Mouse (Mus musculus): ENCODE data around the gene Dnm3. TPM values are rescaled to one million over a fixed set of nuclear protein-coding genes. Genes with fewer than 3 reads are reported as not detected.

Gene Dnm3
- polyA plus RNA-seq, 1 experiment from 2014 or later: 6.9 TPM

DNA sequence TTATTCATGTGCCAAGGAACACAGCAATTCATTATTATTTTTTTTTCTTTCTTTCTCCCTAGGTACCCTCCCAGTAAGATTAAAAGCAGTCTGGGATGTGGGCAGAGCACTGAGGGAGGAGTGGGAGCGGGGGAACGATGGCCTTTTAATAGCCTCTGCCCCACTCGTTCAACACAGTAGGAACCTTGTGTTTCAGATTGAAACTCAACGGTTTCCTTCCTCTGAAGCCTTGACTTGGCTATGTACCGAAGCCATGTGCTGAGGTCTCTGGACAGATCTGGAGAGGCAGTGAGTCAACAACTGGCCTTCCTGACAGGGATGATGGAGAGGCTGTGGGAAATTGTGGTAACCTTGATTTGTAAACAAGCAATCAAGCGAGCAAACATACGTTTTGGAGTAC, 438.0 kb downstream of the Dnm3 start:
- 56% methylated on average over 7 of the region's 7 CpGs for WGBS
- Histone ChIP-seq H3K36me3 (ENCODE audit: control insufficient read depth, insufficient read depth, low read length) (no peaks in the 10 kb centered on the region), H3K9me3 (ENCODE audit: control insufficient read depth, low read length) (no peaks in the 10 kb centered on the region), H3K9ac (ENCODE audit: low read length) (no peak overlapping the region), H3K4me1 (replicated peaks; ENCODE audit: control insufficient read depth, insufficient read depth, low read length) (peaks cover 57% of the 10 kb centered on the region), H3K4me2 (ENCODE audit: low read length) (no peak overlapping the region), H3K27me3 (replicated peaks; ENCODE audit: control insufficient read depth, insufficient read depth, low read length) (no peaks in the 10 kb centered on the region), H3K27ac (ENCODE audit: low read depth) (peak overlapping the region; percentile 48), H3K4me3 (ENCODE audit: low read depth, low read length) (no peak overlapping the region)
- DNase-seq (ENCODE audit: low spot score): no peak
- no peak for ATAC-seq (replicated peaks; ENCODE audit: low FRiP score, low TSS enrichment, low read depth)

DNA sequence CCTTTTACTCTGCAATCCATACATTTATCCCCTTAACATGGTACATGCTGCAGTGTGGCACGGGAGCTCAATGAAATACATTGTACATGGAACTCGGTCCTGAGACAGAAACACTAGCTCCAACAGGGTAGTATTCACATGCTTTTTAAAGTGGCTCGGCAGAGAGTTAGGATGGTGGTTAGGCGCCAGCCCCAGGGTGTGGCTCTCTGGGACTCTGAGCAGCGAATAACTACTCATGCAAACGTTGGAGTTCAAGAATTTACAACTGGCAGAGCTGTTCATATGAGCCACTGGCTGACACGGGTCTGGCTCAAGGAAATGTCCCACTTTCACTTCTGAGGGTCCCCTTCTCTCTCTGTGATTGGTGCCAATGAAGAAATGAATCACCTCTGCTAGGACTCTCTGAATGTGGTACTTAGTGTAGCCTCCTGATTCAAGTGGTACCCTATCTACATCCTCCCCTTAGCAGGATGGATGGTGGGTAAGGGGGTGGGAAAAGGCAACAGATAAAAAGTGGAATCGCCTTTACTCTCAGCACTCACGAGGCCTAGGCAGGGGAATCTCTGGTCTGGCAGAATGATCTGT, 438.7 kb downstream of the Dnm3 start:
- 0 out of 2 replicates have a peak, but pooled peaks have one; percentile 22 for ATAC-seq (replicated peaks; ENCODE audit: low FRiP score, low TSS enrichment, low read depth)
- Histone ChIP-seq H3K36me3 (ENCODE audit: control insufficient read depth, insufficient read depth, low read length) (no peaks in the 10 kb centered on the region), H3K9me3 (ENCODE audit: control insufficient read depth, low read length) (no peaks in the 10 kb centered on the region), H3K9ac (ENCODE audit: low read length) (no peak overlapping the region), H3K4me3 (ENCODE audit: low read depth, low read length) (no peak overlapping the region), H3K27me3 (replicated peaks; ENCODE audit: control insufficient read depth, insufficient read depth, low read length) (no peaks in the 10 kb centered on the region), H3K4me2 (ENCODE audit: low read length) (no peak overlapping the region), H3K4me1 (replicated peaks; ENCODE audit: control insufficient read depth, insufficient read depth, low read length) (peaks cover 50% of the 10 kb centered on the region), H3K27ac (ENCODE audit: low read depth) (peak overlapping the region; percentile 54)
- WGBS: 55% methylated on average over 9 of the region's 9 CpGs
- no peak for DNase-seq (ENCODE audit: low spot score)

DNA sequence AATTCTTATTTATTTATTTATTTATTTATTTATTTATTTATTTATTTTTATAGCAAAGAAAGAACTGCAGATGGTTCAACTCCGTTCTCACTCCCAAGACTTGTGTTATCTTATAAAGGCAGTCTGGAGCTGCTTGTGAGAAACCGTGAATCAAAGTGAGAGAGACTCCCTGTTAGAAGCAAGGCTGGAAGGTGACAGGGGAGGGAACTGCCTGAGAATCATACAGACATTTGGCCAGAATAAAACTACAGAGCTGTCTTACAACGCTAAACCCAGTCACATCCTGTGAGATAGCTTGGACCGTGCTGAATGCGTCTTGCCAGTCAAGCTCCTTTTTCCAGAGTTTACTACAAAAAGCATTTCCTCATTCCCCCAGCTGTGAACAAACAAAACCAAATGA, 439.4 kb downstream of the Dnm3 start:
- Histone ChIP-seq H3K27me3 (replicated peaks; ENCODE audit: control insufficient read depth, insufficient read depth, low read length) (no peaks in the 10 kb centered on the region), H3K4me3 (ENCODE audit: low read depth, low read length) (no peak overlapping the region), H3K4me1 (replicated peaks; ENCODE audit: control insufficient read depth, insufficient read depth, low read length) (peaks cover 44% of the 10 kb centered on the region), H3K9ac (ENCODE audit: low read length) (no peak overlapping the region), H3K9me3 (ENCODE audit: control insufficient read depth, low read length) (no peaks in the 10 kb centered on the region), H3K36me3 (ENCODE audit: control insufficient read depth, insufficient read depth, low read length) (no peaks in the 10 kb centered on the region), H3K27ac (ENCODE audit: low read depth) (peak overlapping the region; percentile 54), H3K4me2 (ENCODE audit: low read length) (no peak overlapping the region)
- ATAC-seq (replicated peaks; ENCODE audit: low FRiP score, low TSS enrichment, low read depth): no peak; the same call in 1 of the 2 replicates
- DNase-seq (ENCODE audit: low spot score): no peak
- 56% methylated on average over 5 of the region's 5 CpGs for WGBS

DNA sequence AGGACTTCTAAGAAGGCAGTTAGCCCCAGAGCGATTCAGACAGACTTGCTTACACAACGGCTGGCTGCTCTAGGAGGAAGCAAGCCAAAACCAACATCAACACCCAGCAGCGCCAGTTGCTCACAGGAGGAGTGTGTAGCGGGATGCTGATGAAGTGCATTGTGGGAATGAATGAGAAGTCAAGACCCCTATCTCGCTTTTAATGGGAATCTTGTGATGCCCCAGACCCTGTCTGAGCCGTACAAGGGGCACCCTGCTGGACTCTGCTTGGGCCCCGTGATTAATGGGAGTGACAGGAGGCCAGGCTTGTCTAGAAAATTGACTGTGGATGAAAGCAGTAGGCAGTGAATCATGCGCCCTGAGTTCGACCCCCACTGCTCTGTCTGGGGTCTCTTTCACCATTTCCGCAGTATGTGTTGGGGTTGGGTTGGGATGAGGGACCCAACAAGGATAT, 439.8 kb downstream of the Dnm3 start:
- WGBS: 60% methylated on average over 10 of the region's 10 CpGs
- no peak overlapping the region for H3K4me2 ChIP-seq (ENCODE audit: low read length)
- H3K9me3 ChIP-seq (ENCODE audit: control insufficient read depth, low read length): no peaks in the 10 kb centered on the region
- peaks cover 44% of the 10 kb centered on the region for H3K4me1 ChIP-seq (replicated peaks; ENCODE audit: control insufficient read depth, insufficient read depth, low read length)
- H3K27me3 ChIP-seq (replicated peaks; ENCODE audit: control insufficient read depth, insufficient read depth, low read length): no peaks in the 10 kb centered on the region
- DNase-seq (ENCODE audit: low spot score) (no peak), ATAC-seq (replicated peaks; ENCODE audit: low FRiP score, low TSS enrichment, low read depth) (no peak; the same call in 1 of the 2 replicates)
- no peaks in the 10 kb centered on the region for H3K36me3 ChIP-seq (ENCODE audit: control insufficient read depth, insufficient read depth, low read length)
- H3K27ac ChIP-seq (ENCODE audit: low read depth): peak overlapping the region; percentile 72
- H3K4me3 ChIP-seq (ENCODE audit: low read depth, low read length): no peak overlapping the region
- H3K9ac ChIP-seq (ENCODE audit: low read length): no peak overlapping the region

DNA sequence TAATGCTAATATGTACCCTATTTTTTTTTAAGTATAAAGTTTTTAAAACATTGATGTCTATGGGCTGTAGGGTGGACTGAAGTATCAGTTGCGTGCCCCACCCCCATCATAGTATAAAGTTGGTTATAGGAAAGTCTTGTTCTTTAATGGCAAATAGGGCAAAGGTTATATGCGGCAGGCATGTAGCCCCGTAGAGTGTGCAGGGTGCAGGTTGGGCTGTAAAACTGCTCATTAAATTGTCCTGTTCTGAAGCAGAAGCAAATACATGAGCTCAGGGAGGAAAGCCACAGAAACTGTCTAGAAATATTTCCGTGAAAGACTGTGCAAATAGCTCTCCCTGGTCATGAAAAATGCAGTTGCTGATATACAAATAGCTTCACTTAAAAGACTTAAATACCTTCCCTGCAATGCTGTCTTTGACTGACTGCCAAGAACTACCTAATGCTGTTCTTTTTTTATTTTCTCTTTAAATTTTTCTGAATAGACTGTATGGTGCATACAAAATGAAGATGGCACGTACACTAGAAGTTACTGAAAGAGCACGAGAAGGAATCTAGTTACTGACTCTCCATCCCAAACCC, 440.6 kb downstream of the Dnm3 start:
- no peak overlapping the region for H3K4me2 ChIP-seq (ENCODE audit: low read length)
- H3K36me3 ChIP-seq (ENCODE audit: control insufficient read depth, insufficient read depth, low read length): no peaks in the 10 kb centered on the region
- H3K9ac ChIP-seq (ENCODE audit: low read length): no peak overlapping the region
- DNase-seq (ENCODE audit: low spot score) (no peak), ATAC-seq (replicated peaks; ENCODE audit: low FRiP score, low TSS enrichment, low read depth) (peak; percentile 64)
- H3K4me3 ChIP-seq (ENCODE audit: low read depth, low read length): no peak overlapping the region
- no peaks in the 10 kb centered on the region for H3K9me3 ChIP-seq (ENCODE audit: control insufficient read depth, low read length)
- peaks cover 44% of the 10 kb centered on the region for H3K4me1 ChIP-seq (replicated peaks; ENCODE audit: control insufficient read depth, insufficient read depth, low read length)
- no peaks in the 10 kb centered on the region for H3K27me3 ChIP-seq (replicated peaks; ENCODE audit: control insufficient read depth, insufficient read depth, low read length)
- peak overlapping the region; percentile 72 for H3K27ac ChIP-seq (ENCODE audit: low read depth)
- WGBS: 50% methylated on average over 6 of the region's 6 CpGs

DNA sequence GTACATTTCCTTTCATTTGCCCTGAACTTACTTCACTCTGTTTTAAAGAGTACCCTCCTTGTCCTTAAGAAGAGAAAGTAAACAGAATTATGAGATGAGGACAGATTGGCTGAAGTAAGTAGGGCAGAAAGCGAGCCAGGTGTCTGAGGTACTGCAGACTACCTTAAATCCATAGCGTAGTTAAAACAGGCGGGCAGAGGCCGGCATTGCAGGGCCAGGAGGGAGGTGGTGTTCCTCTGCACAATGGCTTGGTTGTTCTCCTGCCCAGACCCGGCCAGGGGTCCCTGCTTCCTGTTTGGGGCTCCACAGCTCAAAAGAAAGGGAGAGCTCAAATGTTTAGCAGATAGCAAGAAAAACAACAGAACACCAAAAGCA, 441.4 kb downstream of the Dnm3 start:
- Histone ChIP-seq H3K4me2 (ENCODE audit: low read length) (no peak overlapping the region), H3K9me3 (ENCODE audit: control insufficient read depth, low read length) (no peaks in the 10 kb centered on the region), H3K9ac (ENCODE audit: low read length) (0 out of 2 replicates have a peak overlapping the region, but pooled peaks have one; percentile 5), H3K4me1 (replicated peaks; ENCODE audit: control insufficient read depth, insufficient read depth, low read length) (peaks cover 44% of the 10 kb centered on the region), H3K4me3 (ENCODE audit: low read depth, low read length) (no peak overlapping the region), H3K27me3 (replicated peaks; ENCODE audit: control insufficient read depth, insufficient read depth, low read length) (no peaks in the 10 kb centered on the region), H3K36me3 (ENCODE audit: control insufficient read depth, insufficient read depth, low read length) (no peaks in the 10 kb centered on the region), H3K27ac (ENCODE audit: low read depth) (peak overlapping the region; percentile 60)
- DNase-seq (ENCODE audit: low spot score): no peak
- WGBS: 13% methylated on average over 5 of the region's 5 CpGs
- ATAC-seq (replicated peaks; ENCODE audit: low FRiP score, low TSS enrichment, low read depth): 0 out of 2 replicates have a peak, but pooled peaks have one; percentile 24

DNA sequence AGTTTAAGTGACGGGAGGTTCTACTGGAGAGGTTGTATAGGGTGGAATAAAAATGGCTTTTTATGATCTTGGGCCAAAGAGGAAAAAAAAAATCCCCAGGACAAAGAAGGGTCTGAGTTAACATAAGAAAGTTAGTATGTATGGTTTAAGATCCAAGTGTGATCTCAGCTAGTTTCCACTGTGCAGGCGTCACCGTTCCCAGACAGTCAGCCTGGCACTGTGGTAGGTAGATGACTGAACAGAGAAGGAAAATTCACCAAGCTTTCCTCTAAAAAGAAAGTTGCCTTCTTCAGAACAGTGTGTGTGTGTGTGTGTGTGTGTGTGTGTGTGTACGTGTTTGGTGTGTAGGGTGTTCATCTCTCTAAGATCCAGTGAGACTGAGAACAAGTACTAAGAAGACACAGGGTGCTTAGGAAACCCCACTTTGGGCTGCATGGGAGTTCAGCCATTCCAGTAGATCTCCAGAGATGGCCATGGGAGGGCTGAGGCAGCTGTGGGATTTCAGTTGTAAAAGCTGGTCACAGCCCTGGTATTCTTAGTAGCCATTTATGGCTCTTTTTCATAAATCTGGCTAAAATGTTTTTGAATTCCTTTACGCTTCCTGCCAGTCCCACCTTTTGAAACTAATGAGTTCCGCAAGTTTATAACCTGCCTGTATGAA, 441.9 kb downstream of the Dnm3 start:
- 72% methylated on average over 6 of the region's 6 CpGs for WGBS
- Histone ChIP-seq H3K4me2 (ENCODE audit: low read length) (no peak overlapping the region), H3K4me1 (replicated peaks; ENCODE audit: control insufficient read depth, insufficient read depth, low read length) (peaks cover 42% of the 10 kb centered on the region), H3K4me3 (ENCODE audit: low read depth, low read length) (no peak overlapping the region), H3K9me3 (ENCODE audit: control insufficient read depth, low read length) (no peaks in the 10 kb centered on the region), H3K36me3 (ENCODE audit: control insufficient read depth, insufficient read depth, low read length) (no peaks in the 10 kb centered on the region), H3K9ac (ENCODE audit: low read length) (0 out of 2 replicates have a peak overlapping the region, but pooled peaks have one; percentile 5), H3K27me3 (replicated peaks; ENCODE audit: control insufficient read depth, insufficient read depth, low read length) (no peaks in the 10 kb centered on the region), H3K27ac (ENCODE audit: low read depth) (peak overlapping the region; percentile 60)
- no peak for ATAC-seq (replicated peaks; ENCODE audit: low FRiP score, low TSS enrichment, low read depth)
- no peak for DNase-seq (ENCODE audit: low spot score)

DNA sequence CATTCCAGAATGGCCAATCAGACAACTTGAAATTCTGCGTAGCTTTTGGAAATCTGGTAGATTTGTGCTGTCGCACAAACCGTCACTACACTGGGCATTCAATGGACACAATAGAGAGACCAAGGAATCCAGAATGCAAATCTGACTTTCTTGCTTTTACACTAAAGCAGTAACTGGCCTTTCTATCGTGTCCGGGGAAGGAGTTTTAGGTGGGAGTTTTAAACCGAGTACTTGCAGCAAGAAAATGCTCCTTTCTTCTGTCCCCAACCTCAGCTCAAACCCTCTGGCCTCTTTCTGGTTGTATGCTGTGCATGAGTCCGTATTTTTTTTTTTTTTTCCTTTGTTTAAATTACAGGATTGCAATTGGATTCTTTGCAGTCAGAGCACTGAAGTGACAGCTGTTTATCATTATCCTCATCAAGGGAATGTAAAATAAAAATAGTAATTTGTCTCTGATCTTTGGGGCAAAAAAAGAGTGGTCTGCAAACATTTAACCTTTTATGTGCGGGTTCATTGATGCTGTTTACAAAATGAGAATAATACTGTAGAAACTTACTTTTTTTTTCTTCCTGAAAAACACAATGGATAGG, 454.1 kb downstream of the Dnm3 start:
- peak; percentile 52 for DNase-seq (ENCODE audit: low spot score)
- 55% methylated on average over 8 of the region's 8 CpGs for WGBS

More for the DNA sequence above, 454.1 kb downstream of the Dnm3 start:
- no peaks in the 10 kb centered on the region for H3K9me3 ChIP-seq (ENCODE audit: control insufficient read depth, low read length)
- ATAC-seq (replicated peaks; ENCODE audit: low FRiP score, low TSS enrichment, low read depth): no peak
- H3K27me3 ChIP-seq (replicated peaks; ENCODE audit: control insufficient read depth, insufficient read depth, low read length): no peaks in the 10 kb centered on the region
- H3K4me3 ChIP-seq (ENCODE audit: low read depth, low read length): no peak overlapping the region
- peaks cover 24% of the 10 kb centered on the region for H3K4me1 ChIP-seq (replicated peaks; ENCODE audit: control insufficient read depth, insufficient read depth, low read length)
- H3K27ac ChIP-seq (ENCODE audit: low read depth): 0 out of 2 replicates have a peak overlapping the region, but pooled peaks have one; percentile 29
- no peak overlapping the region for H3K4me2 ChIP-seq (ENCODE audit: low read length)
- H3K9ac ChIP-seq (ENCODE audit: low read length): no peak overlapping the region
- H3K36me3 ChIP-seq (ENCODE audit: control insufficient read depth, insufficient read depth, low read length): no peaks in the 10 kb centered on the region
